Mouse (Mus musculus) ovary, postnatal 10 days (tissue): ENCODE results near the gene Aunip.
"Not testable (repeated sequence)": the region's sequence is repeated elsewhere in the genome, so short reads cannot be mapped to it uniquely, and the experiment has no call there.

Experiments used
- DNase-seq: peaks from one replicate; pipeline ENCODE4 v3.0.0; 2022; ENCODE audit warnings: low spot score

The Aunip gene

GRCm38 (mm10) chr4:134485151-134485900 is 25.5 kb upstream of the Aunip start:
- no peak for DNase-seq

GRCm38 (mm10) chr4:134488211-134488610 is 22.6 kb upstream of the Aunip start:
- DNase-seq = no peak

- DNase-seq = no peak
These were observed 20.7 kb upstream of the Aunip start for GRCm38 (mm10) chr4:134489986-134490665.

GRCm38 (mm10) chr4:134491716-134492115 is 19.1 kb upstream of the Aunip start:
- no peak for DNase-seq

- not testable (repeated sequence) for DNase-seq
These were observed 16.6 kb upstream of the Aunip start for GRCm38 (mm10) chr4:134494161-134494560.

GRCm38 (mm10) chr4:134494780-134495545 is 15.8 kb upstream of the Aunip start:
- DNase-seq = no peak

GRCm38 (mm10) chr4:134495546-134495923 is 15.3 kb upstream of the Aunip start:
- DNase-seq = no peak

GRCm38 (mm10) chr4:134496595-134497210 is 14.1 kb upstream of the Aunip start, which contains the start of gene Paqr7:
Gene Paqr7 (plus strand): TSS chr4:134496697.
- DNase-seq = peak; percentile 54

- DNase-seq = no peak
These were observed 13.6 kb upstream of the Aunip start for GRCm38 (mm10) chr4:134497223-134497622.

- no peak for DNase-seq
These were observed 12.6 kb upstream of the Aunip start for GRCm38 (mm10) chr4:134497986-134498731.

GRCm38 (mm10) chr4:134498983-134499382 is 11.8 kb upstream of the Aunip start:
- not testable (repeated sequence) for DNase-seq

GRCm38 (mm10) chr4:134501095-134501494 is 9.7 kb upstream of the Aunip start:
- no peak for DNase-seq

- DNase-seq = no peak
These were observed 7.0 kb upstream of the Aunip start for GRCm38 (mm10) chr4:134503686-134504357.

- no peak for DNase-seq
These were observed 5.5 kb upstream of the Aunip start for GRCm38 (mm10) chr4:134505303-134505789.

- DNase-seq = no peak
These were observed 4.7 kb upstream of the Aunip start for GRCm38 (mm10) chr4:134505966-134506594.

GRCm38 (mm10) chr4:134506713-134507112 is 4.1 kb upstream of the Aunip start:
- no peak for DNase-seq

GRCm38 (mm10) chr4:134510396-134510795 is 403 bp upstream of the Aunip start:
- no peak for DNase-seq

- DNase-seq = no peak
These were observed 931 bp downstream of the Aunip start for GRCm38 (mm10) chr4:134511730-134512129.

- no peak for DNase-seq
These were observed 2.0 kb downstream of the Aunip start for GRCm38 (mm10) chr4:134512798-134513197.

- no peak for DNase-seq
These were observed 3.6 kb downstream of the Aunip start for GRCm38 (mm10) chr4:134514309-134514930.
